Mouse (Mus musculus) embryo, embryonic 10 days (tissue): ENCODE measurements around the gene Gm32802.
"Not testable (repeated sequence)": the region's sequence is repeated elsewhere in the genome, so short reads cannot be mapped to it uniquely, and the experiment has no call there.

Experiments used
- DNase-seq: peaks from one replicate; pipeline ENCODE4 v3.0.0-alpha.2; 2015; ENCODE audit warnings: low spot score

The Gm32802 gene

DNA sequence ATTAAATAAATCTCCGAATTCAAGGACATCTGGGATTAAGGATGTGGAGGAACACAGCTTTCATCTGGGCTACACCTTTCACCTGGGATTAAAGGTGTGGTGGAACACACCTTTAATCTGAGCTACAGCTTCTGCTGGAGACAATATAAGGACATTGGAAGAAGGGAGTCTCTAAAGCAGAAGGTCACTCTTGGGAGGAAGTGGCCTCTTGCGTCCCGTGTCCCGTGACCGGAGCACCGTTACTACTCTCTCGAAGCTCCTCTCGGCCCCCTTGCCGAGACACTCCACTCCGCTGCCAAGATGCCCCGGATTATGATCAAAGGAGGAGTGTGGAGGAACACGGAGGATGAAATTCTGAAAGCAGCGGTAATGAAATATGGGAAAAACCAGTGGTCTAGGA, at the start of gene Gm32802:
Gene Gm32802, plus strand, starts transcription at position 301 of the 400 bp plus-strand sequence.
- not testable (repeated sequence) for DNase-seq

DNA sequence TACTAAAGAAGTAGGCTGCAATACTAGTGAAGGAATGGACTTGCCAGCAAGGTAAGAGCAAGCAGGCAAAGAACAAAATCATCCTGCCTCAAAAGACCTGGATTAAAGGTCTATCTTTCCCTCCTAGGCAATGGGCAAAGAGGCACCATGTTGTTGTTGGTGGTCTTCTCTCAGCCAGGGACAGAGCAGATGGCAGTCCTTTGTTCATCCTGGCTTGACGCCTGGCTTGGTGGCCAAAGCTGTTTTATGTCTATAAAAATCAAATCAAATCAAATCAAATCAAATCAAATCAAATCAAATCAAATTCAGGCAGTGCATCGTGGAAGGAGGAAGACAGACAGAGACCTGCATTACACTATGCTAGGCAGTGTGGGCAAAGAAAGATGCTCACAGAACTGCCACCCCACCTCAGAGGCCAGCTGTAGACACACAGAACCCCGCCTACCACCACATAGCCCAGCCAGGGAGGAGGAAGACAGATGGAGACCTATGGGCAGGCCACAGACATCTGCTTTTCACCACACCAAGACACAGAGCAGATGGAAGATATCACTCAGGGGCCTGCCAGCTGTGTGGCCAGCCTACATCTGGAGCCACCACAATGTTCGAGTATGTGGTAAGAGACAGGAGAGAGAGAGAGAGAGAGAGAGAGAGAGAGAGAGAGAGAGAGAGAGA, 42.6 kb upstream of the Gm32802 start:
- not testable (repeated sequence) for DNase-seq

DNA sequence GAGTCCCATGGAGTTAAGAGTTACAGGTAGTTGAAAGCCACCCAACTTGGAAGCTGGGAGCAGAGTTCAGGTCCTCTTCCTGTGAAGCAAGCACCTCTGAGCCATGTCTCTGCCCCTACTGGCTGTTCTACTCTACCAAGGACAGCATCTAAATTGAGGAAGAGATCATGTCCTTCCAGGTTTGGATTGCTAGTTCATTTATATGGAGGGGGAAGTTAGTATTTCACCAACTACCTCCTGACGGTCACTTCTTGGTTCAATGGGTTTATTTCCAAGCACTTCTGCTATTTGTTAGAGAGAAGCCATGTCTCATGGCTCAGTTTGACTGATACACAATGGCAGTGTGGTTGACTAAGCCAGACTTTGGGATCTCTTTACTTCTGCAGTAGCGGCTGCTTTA, 30.9 kb upstream of the Gm32802 start:
- DNase-seq = not testable (repeated sequence)

DNA sequence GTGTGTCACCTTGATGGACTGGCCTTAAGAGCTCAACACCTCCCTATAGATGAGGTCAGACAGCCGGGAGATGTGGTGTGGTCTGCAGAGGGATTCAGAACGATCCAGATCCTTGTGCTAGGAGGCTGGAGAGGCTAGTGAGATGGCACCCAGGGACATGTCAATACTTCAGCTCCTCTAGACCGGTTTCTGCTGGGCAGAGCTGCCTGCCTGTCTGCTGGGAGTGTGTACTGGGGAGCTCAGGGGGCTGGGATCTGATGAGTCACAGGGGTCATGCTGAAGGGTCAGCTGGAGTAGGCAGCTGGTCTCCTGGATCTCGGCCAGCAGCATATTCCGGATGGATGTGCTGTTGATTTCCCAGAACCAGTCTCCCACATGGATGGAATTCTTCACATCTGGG, 25.9 kb upstream of the Gm32802 start:
- not testable (repeated sequence) for DNase-seq

DNA sequence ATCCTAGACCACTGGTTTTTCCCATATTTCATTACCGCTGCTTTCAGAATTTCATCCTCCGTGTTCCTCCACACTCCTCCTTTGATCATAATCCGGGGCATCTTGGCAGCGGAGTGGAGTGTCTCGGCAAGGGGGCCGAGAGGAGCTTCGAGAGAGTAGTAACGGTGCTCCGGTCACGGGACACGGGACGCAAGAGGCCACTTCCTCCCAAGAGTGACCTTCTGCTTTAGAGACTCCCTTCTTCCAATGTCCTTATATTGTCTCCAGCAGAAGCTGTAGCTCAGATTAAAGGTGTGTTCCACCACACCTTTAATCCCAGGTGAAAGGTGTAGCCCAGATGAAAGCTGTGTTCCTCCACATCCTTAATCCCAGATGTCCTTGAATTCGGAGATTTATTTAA, 17.8 kb upstream of the Gm32802 start, which contains the start of gene Gm32717:
Gene Gm32717, minus strand, starts transcription at position 101 of the 400 bp plus-strand sequence.
- not testable (repeated sequence) for DNase-seq

DNA sequence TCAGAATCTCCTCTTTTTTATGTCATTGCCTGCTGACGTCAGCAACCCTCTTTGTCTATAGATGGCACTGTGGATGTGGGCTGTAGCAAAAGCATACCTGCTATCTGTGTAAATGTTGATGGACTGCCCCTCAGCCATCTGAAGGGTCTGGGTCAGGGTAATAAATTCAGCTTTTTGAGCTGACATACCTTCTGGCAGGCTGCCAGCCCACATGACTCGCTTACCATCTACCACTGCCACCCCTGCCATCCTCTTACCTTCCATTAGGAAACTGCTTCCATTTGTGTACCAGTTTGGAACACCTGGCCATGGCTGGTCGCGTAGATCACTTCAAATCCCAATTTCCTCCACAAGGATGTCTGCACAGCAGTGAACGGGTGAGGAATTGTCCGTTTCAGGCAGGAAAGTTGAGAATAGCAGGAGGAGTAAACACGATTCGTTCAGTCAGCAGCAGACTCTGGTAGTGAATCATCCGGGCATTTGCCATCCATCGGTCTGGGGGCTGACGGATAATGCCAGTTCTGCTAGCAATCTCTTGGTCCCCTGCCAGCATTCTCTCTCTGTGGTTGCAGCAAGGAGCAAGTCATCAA, 9.4 kb upstream of the Gm32802 start:
- DNase-seq = not testable (repeated sequence)

DNA sequence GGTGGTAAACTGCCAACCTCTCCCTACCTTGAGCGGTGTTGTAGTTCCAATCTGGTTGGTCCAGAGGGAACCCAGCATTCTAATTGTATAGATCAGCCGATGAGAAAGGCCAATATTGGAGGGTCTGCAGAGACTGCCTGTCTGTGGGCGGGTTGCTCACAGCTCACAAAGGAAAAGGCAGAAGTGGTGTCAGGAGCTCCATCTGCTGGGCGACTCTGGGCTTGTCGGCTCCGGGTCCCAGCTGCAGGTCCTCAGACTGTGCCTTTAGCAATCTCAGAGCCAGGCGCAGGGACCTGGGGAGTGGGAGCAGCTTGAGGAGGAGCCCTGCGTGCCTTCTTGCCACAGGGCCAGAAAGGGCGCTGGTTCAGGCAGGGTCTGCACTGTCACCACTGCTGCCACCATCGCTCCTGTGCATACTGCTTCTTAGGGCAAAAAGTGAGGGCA, 7.6 kb upstream of the Gm32802 start:
- DNase-seq = peak; percentile 78

DNA sequence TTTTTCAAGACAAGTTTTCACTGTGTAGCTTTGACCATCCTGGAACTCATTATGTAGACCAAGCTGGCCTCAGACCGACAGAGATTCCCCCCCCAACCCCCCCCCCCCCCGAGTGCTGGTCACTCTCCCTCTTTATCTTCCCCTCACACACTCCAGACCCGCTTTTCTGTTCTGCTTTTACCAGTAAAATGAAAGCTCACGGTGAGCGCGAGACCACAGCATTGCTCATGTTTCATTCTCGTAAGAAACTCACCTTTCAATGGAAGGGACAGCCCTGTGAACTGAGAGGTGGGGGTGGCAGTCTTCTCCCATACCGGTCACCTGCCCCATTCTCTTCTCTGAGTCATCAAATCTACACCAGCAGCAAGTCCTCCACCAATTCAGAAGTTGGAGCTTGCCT, 10.3 kb downstream of the Gm32802 start:
- DNase-seq = not testable (repeated sequence)

DNA sequence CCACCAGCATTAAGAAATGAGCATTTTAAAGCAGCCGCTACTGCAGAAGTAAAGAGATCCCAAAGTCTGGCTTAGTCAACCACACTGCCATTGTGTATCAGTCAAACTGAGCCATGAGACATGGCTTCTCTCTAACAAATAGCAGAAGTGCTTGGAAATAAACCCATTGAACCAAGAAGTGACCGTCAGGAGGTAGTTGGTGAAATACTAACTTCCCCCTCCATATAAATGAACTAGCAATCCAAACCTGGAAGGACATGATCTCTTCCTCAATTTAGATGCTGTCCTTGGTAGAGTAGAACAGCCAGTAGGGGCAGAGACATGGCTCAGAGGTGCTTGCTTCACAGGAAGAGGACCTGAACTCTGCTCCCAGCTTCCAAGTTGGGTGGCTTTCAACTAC, 12.9 kb downstream of the Gm32802 start:
- DNase-seq = not testable (repeated sequence)

DNA sequence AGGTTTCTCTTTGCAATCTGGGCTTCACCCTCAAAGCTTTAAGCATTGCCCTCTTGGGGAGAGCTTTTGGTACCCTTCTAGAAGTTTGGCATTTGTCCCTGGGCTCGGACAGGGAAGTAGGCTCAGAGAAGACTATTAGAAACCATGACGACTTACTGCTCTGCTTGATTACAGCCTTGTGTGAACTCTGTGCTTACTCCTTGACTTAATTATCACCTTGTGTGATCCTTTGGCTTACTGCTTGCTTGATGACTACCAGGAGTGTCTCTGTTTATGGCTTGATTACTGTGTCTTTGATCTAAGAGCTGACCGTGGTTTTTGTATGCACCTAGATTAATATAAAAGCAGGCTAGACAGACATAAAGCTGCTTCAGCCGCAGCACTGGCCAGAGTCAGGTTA, 19.6 kb downstream of the Gm32802 start:
- not testable (repeated sequence) for DNase-seq

DNA sequence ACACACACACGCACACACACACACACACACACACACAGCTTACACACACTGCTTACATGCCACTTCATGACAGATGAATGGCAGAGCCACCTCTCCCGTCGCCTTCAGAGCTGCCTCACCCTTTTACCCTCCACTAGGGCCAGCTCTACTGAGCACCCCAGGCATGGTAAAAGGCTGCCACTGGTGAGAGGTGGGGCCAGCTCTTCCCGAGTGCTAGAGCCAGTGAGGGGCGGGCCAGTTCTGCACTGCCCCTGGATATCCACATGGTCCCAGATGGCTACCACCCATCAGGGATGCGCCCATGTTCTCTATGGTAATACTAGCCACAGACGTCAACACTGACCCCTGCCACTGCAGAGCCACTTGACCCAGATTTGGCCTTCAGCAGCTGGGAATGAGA, 24.1 kb downstream of the Gm32802 start:
- not testable (repeated sequence) for DNase-seq

DNA sequence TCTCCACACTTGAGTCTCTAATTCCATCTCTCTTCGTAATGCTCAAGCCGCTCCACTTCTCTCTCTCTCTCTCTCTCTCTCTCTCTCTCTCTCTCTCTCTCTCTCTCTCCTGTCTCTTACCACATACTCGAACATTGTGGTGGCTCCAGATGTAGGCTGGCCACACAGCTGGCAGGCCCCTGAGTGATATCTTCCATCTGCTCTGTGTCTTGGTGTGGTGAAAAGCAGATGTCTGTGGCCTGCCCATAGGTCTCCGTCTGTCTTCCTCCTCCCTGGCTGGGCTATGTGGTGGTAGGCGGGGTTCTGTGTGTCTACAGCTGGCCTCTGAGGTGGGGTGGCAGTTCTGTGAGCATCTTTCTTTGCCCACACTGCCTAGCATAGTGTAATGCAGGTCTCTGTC, 24.5 kb downstream of the Gm32802 start:
- not testable (repeated sequence) for DNase-seq

DNA sequence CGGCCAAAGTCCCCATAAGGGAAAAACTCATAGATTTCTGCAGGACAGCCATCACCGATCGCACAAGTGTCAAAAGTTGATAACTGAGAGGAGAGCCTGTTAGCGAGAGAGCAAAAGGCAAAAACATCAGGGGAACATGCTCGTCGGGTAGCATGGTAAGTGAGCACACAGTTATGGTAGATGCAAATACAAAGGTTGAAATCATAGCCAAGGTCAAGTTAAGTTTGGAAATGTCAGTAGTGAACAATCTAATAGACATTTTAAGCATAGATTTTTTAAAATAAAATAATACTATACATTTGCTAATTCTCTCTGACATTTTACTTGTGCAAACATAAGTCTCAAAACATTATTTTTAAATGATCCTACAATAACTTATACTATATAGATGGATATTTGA, 36.5 kb downstream of the Gm32802 start, which contains the start of gene Iltifb:
Gene Iltifb, minus strand, starts transcription at position 101 of the 400 bp plus-strand sequence.
- no peak for DNase-seq

DNA sequence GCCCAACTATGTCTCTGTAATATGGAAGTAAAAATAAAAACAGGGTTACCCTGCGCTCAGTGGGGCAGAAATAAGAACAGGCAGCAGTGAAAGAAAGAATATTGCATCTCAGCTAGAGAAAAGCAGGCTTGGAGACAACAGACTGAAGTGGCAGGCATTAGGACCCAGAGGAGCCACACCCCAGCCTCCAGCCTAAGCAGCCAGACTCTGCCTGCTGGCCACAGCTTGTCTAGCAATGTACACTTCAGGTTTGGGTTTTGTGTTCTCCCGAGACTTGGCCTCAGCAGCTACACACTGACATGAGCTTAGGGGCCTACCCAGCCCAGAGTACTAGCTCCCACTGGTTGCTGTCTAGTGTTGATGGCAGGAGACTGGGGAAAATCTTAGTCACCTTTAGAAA, 43.6 kb downstream of the Gm32802 start:
- DNase-seq = not testable (repeated sequence)
